Mouse (Mus musculus): ENCODE results near the gene Ercc6l2.

Ercc6l2 gene

GRCm38 (mm10) chr13:63924036-63924435, 109.0 kb downstream of the Ercc6l2 start:
- in situ Hi-C loops (cut with MboI; ENCODE audit: unreplicated experiment in 2 of 2), result loop anchor here in 1 of 2 experiments (10.0 kb wide), 1 partner anchor 229 kb away; no protein-coding TSS in a partner anchor

DNA sequence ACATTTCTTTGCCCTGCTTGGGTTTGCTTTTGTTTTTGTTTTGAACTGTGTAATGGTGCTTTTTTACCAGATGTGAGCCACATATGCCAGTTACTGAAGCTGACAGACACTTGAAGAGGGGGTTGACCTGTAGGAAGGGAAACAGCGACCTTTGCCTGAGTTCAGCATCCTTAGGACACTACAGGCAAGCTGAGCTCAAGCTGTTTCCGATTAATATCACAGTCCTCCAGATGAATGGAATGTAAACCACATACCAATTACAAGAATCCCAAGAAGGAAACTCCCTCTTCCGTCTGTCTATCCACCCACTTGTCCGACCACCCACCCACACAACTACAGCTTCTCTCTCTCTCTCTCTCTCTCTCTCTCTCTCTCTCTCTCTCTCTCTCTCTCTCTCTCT, 112.3 kb downstream of the Ercc6l2 start:
- in situ Hi-C loops (cut with MboI; ENCODE audit: unreplicated experiment in 2 of 2), result loop anchor here in 1 of 2 experiments (10.0 kb wide), 1 partner anchor 233 kb away; no protein-coding TSS in a partner anchor

- in situ Hi-C loops (cut with MboI; ENCODE audit: unreplicated experiment in 2 of 2), result loop anchor here in 1 of 2 experiments (10.0 kb wide), 1 partner anchor 235 kb away; no protein-coding TSS in a partner anchor
Measured at GRCm38 (mm10) chr13:63929351-63929750, 114.3 kb downstream of the Ercc6l2 start.

DNA sequence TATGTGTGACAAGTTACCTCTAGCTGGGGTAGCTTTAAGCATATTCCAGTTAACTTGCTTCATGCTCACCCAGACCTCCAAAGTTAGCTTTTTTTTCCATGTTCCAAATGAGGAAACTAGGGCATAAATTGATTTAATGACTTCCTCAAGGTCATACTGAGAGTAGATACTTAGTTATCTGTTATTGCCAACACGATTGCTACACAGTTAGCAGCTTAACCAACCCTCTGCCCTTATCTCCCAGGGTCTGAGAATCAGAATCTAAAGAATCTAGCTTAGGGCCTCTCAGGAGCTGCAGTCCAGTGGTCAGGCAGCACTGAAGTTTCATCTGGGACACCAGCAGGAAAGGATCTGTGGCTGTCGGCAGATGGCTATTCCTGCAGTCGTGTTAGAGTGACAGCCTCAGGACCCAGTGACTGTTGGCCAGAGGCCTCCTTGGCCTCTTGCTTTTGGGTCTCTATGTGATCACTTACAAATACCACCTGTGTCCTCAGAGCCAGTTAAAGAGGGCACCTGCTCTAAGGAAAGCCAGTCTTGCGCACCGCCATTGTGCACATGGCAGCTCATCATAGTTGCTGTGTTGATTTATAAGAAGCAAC, 115.0 kb downstream of the Ercc6l2 start:
- in situ Hi-C loops (cut with MboI; ENCODE audit: unreplicated experiment in 2 of 2), result loop anchor here in 1 of 2 experiments (10.0 kb wide), 1 partner anchor 235 kb away; no protein-coding TSS in a partner anchor

GRCm38 (mm10) chr13:63930525-63930924, 115.5 kb downstream of the Ercc6l2 start:
- in situ Hi-C loops (cut with MboI; ENCODE audit: unreplicated experiment in 2 of 2), result no loop called here

DNA sequence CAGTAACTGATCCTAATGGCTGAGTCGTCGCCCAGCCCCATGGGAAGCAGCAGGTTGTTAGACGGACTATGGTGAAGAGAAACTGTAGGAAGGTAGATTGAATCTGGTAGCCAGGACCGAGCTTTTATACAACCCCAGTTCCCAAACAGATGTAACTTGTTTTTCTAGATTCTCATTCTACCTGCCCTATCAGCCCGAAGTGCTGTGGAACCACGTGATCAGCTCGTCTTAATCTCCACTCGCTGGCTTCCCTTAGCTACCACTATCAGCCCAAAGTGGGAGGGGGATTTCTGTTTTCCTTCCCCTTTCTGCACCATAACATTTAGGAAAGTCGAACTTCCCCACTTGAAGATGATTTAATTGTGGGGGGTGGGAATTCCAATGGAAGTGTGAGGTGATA, 121.3 kb downstream of the Ercc6l2 start:
- in situ Hi-C loops (cut with MboI; ENCODE audit: unreplicated experiment in 2 of 2), result no loop called here

- in situ Hi-C loops (cut with MboI; ENCODE audit: unreplicated experiment in 2 of 2), result no loop called here
Measured at GRCm38 (mm10) chr13:63940257-63940656, 125.2 kb downstream of the Ercc6l2 start.

DNA sequence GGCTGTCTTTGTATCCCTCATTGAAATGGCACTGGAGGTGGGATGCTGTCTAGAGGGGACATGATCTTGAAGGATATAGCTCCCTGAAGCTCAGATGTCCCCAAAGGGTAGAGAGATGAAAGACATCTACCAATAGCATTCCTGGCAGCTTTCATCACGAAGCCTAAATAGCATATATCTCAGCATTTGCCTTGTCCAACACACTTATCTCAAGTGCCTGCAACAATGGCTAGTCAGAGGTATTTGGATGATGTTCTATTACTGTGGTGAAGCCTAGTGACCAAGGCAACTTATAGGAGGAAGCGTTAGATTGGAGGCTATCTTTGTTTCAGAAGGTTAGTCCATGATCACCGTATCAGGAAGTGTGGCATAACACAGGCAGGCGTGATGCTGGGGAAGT, 126.1 kb downstream of the Ercc6l2 start:
- in situ Hi-C loops (cut with MboI; ENCODE audit: unreplicated experiment in 2 of 2), result no loop called here

GRCm38 (mm10) chr13:63943605-63944004, 128.6 kb downstream of the Ercc6l2 start:
- in situ Hi-C loops (cut with MboI; ENCODE audit: unreplicated experiment in 2 of 2), result no loop called here

DNA sequence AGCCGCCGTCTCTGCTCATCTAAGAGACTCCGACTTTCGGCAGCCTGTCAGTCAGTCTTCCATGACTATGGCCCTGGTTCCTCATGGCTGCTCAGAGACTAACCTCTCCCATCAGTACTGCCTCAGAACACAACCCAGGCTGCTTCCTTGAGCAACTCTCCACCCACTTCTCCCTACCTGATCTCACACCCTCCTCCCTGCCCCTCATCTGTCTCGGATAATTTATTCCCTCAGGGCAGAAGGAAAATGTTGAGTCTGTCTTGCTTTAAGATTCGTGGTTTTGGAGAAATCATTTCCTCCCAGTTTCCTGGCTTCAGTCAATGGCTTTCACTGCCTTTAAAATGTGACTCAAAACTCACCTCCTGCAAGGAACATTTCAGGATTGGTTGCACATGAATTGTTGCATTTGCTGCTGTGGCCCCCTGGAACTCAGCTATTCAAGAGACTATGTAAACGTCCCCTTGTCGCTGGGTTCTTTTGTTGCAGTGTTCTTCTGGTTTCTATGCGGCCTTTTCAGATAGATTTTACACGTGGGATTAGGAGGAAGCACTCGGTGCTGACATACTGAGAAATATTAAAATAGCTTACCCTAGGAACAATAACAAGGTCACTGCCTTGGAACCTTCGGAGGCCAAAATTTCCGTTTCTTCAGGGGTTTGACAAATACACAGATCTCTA, 129.4 kb downstream of the Ercc6l2 start:
- in situ Hi-C loops (cut with MboI; ENCODE audit: unreplicated experiment in 2 of 2), result no loop called here
